Mouse (Mus musculus) lung, embryonic 15.5 days (tissue): ENCODE data around the gene Fli1. TPM values are rescaled to one million over a fixed set of nuclear protein-coding genes. Genes with fewer than 3 reads are reported as not detected.

Source experiments
- ATAC-seq: fragments of 200-750 bp; cut with Nextera tagmentation; 2 replicates; pipeline ENCODE4 v1.8.0; 2017; ENCODE audit warnings: moderate number of reproducible peaks, borderline replicate concordance; ENCODE audit not compliant: low FRiP score, low TSS enrichment; ENCODE audit errors: extremely low read depth
- H3K27ac ChIP-seq: fragments of 300-500 bp; sonication (generic); 2 replicates; pipeline ENCODE4 v1.5.1; 2015; ENCODE audit warnings: moderate library complexity, mild to moderate bottlenecking, inconsistent platforms
- H3K27me3 ChIP-seq: fragments of 300-500 bp; sonication (generic); 2 replicates; pipeline ENCODE4 v1.6.1; 2015; ENCODE audit warnings: inconsistent platforms
- H3K36me3 ChIP-seq: fragments of 300-500 bp; sonication (generic); 2 replicates; pipeline ENCODE4 v1.6.1; 2015; ENCODE audit warnings: inconsistent platforms
- H3K4me1 ChIP-seq: fragments of 300-500 bp; sonication (generic); 2 replicates; pipeline ENCODE4 v1.6.1; 2015; ENCODE audit warnings: inconsistent platforms
- H3K4me2 ChIP-seq: fragments of 300-500 bp; sonication (generic); 2 replicates; pipeline ENCODE4 v1.6.1; 2015; ENCODE audit warnings: inconsistent platforms, mild to moderate bottlenecking, moderate library complexity
- H3K4me3 ChIP-seq: fragments of 300-500 bp; sonication (generic); 2 replicates; pipeline ENCODE4 v1.5.1; 2015; ENCODE audit warnings: mild to moderate bottlenecking, inconsistent platforms
- H3K9ac ChIP-seq: fragments of 300-500 bp; sonication (generic); 2 replicates; pipeline ENCODE4 v1.6.1; 2015; ENCODE audit warnings: inconsistent platforms
- H3K9me3 ChIP-seq: fragments of 300-500 bp; sonication (generic); 2 replicates; pipeline ENCODE4 v1.6.1; 2016; ENCODE audit warnings: inconsistent platforms
- WGBS: fragments of 180-500 bp; shearing (Covaris S2); methylation state at CpG from one replicate; pipeline ENCODE4 v1.1.7; 2015; 5-methylcytosine and 5-hydroxymethylcytosine counted together
- polyA plus RNA-seq: library from polyadenylated mRNA; unstranded; fragments of >200 nt; fragmentation: Nextera tagmentation; extraction: Ambion mirVana; gene quantifications from 2 replicates; pipeline ENCODE4 v1.2.1, GENCODE M21; 2015

The Fli1 gene
- polyA plus RNA-seq, 1 experiment from 2014 or later, result 35.2 TPM

GRCm38 (mm10) chr9:32493588-32494423 lies 48.9 kb downstream of the Fli1 start:
- WGBS, result 87% methylated on average over 4 of the region's 4 CpGs
- ATAC-seq, result no peak
- H3K4me3 ChIP-seq, result no peak overlapping the region
- H3K4me1 ChIP-seq, result peaks cover 14% of the 10 kb centered on the region
- no peak overlapping the region for H3K27ac ChIP-seq
- no peaks in the 10 kb centered on the region for H3K36me3 ChIP-seq
- H3K27me3 ChIP-seq, result no peaks in the 10 kb centered on the region
- H3K4me2 ChIP-seq, result no peak overlapping the region
- H3K9me3 ChIP-seq, result no peaks in the 10 kb centered on the region
- no peak overlapping the region for H3K9ac ChIP-seq

DNA sequence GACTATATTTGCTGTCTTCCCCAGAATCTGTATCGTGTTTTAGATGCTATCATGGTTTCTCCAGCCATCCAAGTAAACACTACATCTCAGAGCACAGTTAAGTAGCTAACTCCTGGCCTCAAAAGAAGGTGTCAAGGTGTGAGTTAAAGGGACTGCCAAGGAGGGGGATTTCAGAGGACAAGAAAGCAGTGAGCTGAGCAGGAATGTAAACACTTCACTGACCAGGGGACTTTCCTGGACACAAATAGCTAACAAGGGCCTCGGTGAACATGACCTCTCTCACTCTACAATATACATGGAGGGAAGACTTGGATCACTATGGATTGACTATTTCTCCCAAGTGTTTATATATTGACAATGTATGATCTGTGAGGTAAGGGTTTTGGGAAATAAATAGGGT lies 49.9 kb downstream of the Fli1 start:
- no peak overlapping the region for H3K9ac ChIP-seq
- no peak overlapping the region for H3K27ac ChIP-seq
- H3K27me3 ChIP-seq, result no peaks in the 10 kb centered on the region
- 29% methylated on average over 2 of the region's 2 CpGs for WGBS
- no peak overlapping the region for H3K4me2 ChIP-seq
- no peak overlapping the region for H3K4me3 ChIP-seq
- peaks cover 14% of the 10 kb centered on the region for H3K4me1 ChIP-seq
- no peaks in the 10 kb centered on the region for H3K9me3 ChIP-seq
- H3K36me3 ChIP-seq, result no peaks in the 10 kb centered on the region
- ATAC-seq, result no peak

DNA sequence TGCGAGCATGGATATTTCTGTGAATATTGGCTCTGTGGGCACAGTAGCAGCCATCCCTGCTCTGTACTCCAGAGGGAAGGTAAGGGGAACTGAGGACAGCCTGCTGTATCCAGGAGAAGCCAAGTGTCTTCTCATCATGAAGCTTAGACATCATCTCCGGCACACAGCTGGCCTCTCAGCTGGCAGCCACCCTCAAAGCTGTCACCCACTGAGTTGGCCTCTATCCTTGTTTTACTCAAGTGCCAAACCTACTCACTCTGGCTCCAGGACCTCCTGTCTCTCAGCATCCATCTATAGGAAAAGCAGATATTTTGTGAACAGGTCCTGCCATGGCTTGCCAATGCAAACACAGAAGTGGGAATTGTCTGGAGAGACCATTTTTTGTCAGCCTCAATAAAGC lies 51.2 kb downstream of the Fli1 start:
- Histone ChIP-seq H3K27ac (no peak overlapping the region), H3K4me1 (peaks cover 14% of the 10 kb centered on the region), H3K4me3 (no peak overlapping the region), H3K9me3 (no peaks in the 10 kb centered on the region), H3K4me2 (no peak overlapping the region), H3K36me3 (no peaks in the 10 kb centered on the region), H3K9ac (no peak overlapping the region), H3K27me3 (no peaks in the 10 kb centered on the region)
- no peak for ATAC-seq
- 81% methylated on average over 2 of the region's 2 CpGs for WGBS

GRCm38 (mm10) chr9:32489794-32490358 lies 52.8 kb downstream of the Fli1 start:
- peaks cover 7% of the 10 kb centered on the region; the same call in 1 of the 2 replicates for H3K4me1 ChIP-seq
- H3K9me3 ChIP-seq, result no peaks in the 10 kb centered on the region
- no peak overlapping the region for H3K4me3 ChIP-seq
- no peak overlapping the region for H3K4me2 ChIP-seq
- no peak overlapping the region for H3K27ac ChIP-seq
- no peaks in the 10 kb centered on the region for H3K27me3 ChIP-seq
- no peak overlapping the region for H3K9ac ChIP-seq
- H3K36me3 ChIP-seq, result no peaks in the 10 kb centered on the region
- no peak for ATAC-seq
- 84% methylated on average over 4 of the region's 4 CpGs for WGBS

DNA sequence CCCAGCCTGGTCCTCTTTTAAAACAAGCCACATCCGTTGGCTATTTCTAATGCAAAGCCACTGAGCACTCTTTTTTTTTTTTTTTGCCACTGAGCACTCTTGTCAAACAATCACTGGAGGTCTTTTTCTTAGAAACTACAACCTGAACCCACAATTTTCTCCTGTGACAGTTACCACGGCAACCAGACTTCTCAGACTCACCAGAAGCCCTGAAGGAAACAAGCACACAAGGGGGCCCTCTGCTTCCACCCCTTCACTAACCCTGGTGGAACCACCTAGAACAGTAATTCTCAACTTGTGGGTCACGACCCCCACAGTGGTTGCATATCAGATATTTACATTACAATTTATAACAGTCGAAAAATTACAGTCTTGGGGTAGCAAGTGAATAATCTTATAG lies 53.3 kb downstream of the Fli1 start:
- no peak overlapping the region for H3K9ac ChIP-seq
- peaks cover 2% of the 10 kb centered on the region; the same call in 1 of the 2 replicates for H3K4me1 ChIP-seq
- H3K4me3 ChIP-seq, result no peak overlapping the region
- no peak overlapping the region for H3K4me2 ChIP-seq
- 36% methylated on average over 4 of the region's 4 CpGs for WGBS
- no peaks in the 10 kb centered on the region for H3K9me3 ChIP-seq
- no peaks in the 10 kb centered on the region for H3K27me3 ChIP-seq
- no peak for ATAC-seq
- H3K36me3 ChIP-seq, result no peaks in the 10 kb centered on the region
- no peak overlapping the region for H3K27ac ChIP-seq

DNA sequence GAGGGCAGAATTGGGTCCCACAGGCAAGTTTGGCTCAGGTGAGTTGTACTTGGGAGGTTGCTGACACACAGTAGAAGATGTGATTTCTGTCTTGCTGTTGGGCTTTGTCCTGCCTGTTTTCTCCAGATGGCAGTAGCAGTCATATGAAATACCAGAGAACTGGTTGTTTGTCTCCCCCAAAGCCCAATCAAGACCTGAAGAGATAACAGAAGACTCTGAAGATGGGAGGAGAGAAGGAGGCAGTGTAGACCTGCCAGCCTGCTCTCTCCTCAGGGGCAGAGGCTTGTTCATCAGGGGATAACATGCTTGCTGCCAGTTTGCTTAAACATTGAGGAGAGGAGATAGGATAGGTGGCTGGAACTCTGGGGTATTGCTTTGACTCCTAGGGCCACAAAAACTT lies 54.0 kb downstream of the Fli1 start:
- H3K9ac ChIP-seq, result no peak overlapping the region
- H3K4me3 ChIP-seq, result no peak overlapping the region
- H3K36me3 ChIP-seq, result no peaks in the 10 kb centered on the region
- ATAC-seq, result no peak
- no peaks in the 10 kb centered on the region for H3K9me3 ChIP-seq
- no peaks in the 10 kb centered on the region for H3K27me3 ChIP-seq
- no peak overlapping the region for H3K4me2 ChIP-seq
- no peak overlapping the region for H3K27ac ChIP-seq
- H3K4me1 ChIP-seq, result no peaks in the 10 kb centered on the region

DNA sequence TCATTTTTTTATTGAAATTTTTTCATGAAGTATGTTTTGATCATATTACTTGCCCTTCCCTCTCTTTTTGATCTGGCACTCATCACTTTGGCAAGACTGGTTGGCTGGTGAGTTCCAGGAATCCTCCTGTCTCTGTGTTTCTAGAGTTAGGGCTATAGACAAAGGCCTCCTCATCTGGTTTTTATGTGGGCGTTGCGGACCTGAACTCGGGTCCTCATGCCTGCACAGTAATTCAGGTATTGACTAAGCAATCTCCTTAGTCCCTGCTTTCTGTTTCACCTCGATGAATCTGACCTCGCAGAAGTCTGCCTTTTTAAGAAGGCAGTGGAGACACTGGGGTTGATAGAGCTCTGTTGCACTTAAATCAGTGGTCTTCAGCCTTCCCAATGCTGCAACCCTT lies 54.8 kb downstream of the Fli1 start:
- no peak for ATAC-seq
- H3K27me3 ChIP-seq, result no peaks in the 10 kb centered on the region
- H3K4me3 ChIP-seq, result no peak overlapping the region
- 84% methylated on average over 5 of the region's 5 CpGs for WGBS
- no peaks in the 10 kb centered on the region for H3K4me1 ChIP-seq
- no peaks in the 10 kb centered on the region for H3K9me3 ChIP-seq
- H3K9ac ChIP-seq, result no peak overlapping the region
- no peak overlapping the region for H3K4me2 ChIP-seq
- H3K27ac ChIP-seq, result no peak overlapping the region
- no peaks in the 10 kb centered on the region for H3K36me3 ChIP-seq

GRCm38 (mm10) chr9:32487401-32487800 lies 55.3 kb downstream of the Fli1 start:
- WGBS, result 86% methylated on average over 4 of the region's 4 CpGs
- H3K9me3 ChIP-seq, result no peaks in the 10 kb centered on the region
- no peaks in the 10 kb centered on the region for H3K4me1 ChIP-seq
- no peaks in the 10 kb centered on the region for H3K36me3 ChIP-seq
- no peak overlapping the region for H3K4me2 ChIP-seq
- H3K27me3 ChIP-seq, result no peaks in the 10 kb centered on the region
- H3K4me3 ChIP-seq, result no peak overlapping the region
- H3K27ac ChIP-seq, result no peak overlapping the region
- no peak for ATAC-seq
- H3K9ac ChIP-seq, result no peak overlapping the region

DNA sequence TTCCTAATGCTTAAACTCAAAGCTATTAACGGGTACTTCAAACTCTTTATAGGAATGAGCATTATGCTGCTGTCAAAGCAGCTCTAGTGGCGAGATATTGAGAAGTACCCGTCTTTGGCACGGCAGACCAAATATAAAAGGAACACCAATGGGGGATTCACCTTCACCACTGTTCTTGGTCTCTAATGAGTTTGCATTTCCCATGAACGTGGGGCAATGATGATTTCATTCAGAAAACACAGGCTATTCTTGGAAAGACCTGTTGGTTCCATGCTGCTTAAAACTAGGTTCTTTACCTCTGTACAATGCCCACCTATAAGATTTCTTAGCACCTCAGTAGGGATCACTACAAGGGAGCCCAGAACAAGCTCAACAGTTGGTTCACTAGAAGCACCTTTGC lies 62.2 kb downstream of the Fli1 start:
- no peak for ATAC-seq
- Histone ChIP-seq H3K9ac (no peak overlapping the region), H3K27ac (no peak overlapping the region), H3K4me1 (peaks cover 20% of the 10 kb centered on the region), H3K4me3 (no peak overlapping the region), H3K36me3 (no peaks in the 10 kb centered on the region), H3K9me3 (no peaks in the 10 kb centered on the region), H3K27me3 (no peaks in the 10 kb centered on the region), H3K4me2 (no peak overlapping the region)
- 68% methylated on average over 5 of the region's 5 CpGs for WGBS

GRCm38 (mm10) chr9:32478799-32479198 lies 63.9 kb downstream of the Fli1 start:
- H3K9me3 ChIP-seq, result no peaks in the 10 kb centered on the region
- peaks cover 20% of the 10 kb centered on the region for H3K4me1 ChIP-seq
- H3K27me3 ChIP-seq, result no peaks in the 10 kb centered on the region
- no peak overlapping the region for H3K9ac ChIP-seq
- no peaks in the 10 kb centered on the region for H3K36me3 ChIP-seq
- ATAC-seq, result no peak
- H3K4me3 ChIP-seq, result no peak overlapping the region
- no peak overlapping the region for H3K27ac ChIP-seq
- 47% methylated on average over 3 of the region's 3 CpGs for WGBS
- H3K4me2 ChIP-seq, result no peak overlapping the region

DNA sequence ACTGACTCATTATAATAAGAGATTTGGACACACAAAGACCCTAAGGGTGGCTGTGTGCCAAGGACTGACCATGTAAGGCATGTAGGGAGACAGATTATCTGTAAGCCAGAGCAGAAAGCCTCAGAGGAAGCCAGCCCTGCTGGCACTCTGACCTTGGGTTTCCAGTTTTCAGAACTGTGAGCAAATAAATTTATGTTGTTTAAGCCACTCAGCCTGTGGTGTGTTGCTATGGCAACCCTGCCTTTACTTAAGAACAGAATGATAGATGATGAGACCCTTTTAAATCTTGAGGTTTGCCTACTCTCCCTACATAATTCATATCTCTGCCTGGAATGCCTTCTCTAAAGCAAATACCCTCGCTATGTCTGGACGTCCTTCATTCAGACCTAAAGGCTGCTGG lies 64.6 kb downstream of the Fli1 start:
- WGBS, result 10% methylated on average over 2 of the region's 2 CpGs
- no peak for ATAC-seq
- no peaks in the 10 kb centered on the region for H3K9me3 ChIP-seq
- no peak overlapping the region for H3K9ac ChIP-seq
- no peak overlapping the region for H3K27ac ChIP-seq
- no peak overlapping the region for H3K4me3 ChIP-seq
- H3K4me1 ChIP-seq, result peaks cover 20% of the 10 kb centered on the region
- no peak overlapping the region for H3K4me2 ChIP-seq
- no peaks in the 10 kb centered on the region for H3K27me3 ChIP-seq
- H3K36me3 ChIP-seq, result no peaks in the 10 kb centered on the region

DNA sequence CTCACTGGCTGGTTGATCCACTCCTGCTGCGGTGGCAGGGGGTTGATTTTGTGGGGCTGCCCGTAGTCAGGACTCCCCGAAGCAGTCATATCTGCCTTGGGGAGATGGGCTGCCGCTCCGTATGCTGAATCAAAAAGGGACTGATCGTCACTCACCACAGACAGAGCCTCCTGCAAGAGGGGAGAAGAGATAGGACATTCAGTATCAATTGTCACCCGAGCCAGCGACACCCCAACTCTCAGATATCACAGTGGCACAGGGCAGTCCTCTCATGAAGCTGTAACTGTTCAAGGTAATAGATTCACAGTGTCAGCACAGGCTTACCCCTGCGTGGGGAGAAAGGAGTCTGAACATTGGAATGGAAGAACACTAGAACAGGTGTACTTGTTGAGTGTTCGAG lies 66.1 kb downstream of the Fli1 start:
- ATAC-seq, result no peak
- Histone ChIP-seq H3K4me2 (no peak overlapping the region), H3K9ac (no peak overlapping the region), H3K4me1 (peaks cover 20% of the 10 kb centered on the region), H3K4me3 (no peak overlapping the region), H3K36me3 (no peaks in the 10 kb centered on the region), H3K27ac (no peak overlapping the region), H3K27me3 (no peaks in the 10 kb centered on the region), H3K9me3 (no peaks in the 10 kb centered on the region)
- 89% methylated on average over 10 of the region's 10 CpGs for WGBS
